Mouse (Mus musculus): ENCODE data around the gene Gm20388.

DNA sequence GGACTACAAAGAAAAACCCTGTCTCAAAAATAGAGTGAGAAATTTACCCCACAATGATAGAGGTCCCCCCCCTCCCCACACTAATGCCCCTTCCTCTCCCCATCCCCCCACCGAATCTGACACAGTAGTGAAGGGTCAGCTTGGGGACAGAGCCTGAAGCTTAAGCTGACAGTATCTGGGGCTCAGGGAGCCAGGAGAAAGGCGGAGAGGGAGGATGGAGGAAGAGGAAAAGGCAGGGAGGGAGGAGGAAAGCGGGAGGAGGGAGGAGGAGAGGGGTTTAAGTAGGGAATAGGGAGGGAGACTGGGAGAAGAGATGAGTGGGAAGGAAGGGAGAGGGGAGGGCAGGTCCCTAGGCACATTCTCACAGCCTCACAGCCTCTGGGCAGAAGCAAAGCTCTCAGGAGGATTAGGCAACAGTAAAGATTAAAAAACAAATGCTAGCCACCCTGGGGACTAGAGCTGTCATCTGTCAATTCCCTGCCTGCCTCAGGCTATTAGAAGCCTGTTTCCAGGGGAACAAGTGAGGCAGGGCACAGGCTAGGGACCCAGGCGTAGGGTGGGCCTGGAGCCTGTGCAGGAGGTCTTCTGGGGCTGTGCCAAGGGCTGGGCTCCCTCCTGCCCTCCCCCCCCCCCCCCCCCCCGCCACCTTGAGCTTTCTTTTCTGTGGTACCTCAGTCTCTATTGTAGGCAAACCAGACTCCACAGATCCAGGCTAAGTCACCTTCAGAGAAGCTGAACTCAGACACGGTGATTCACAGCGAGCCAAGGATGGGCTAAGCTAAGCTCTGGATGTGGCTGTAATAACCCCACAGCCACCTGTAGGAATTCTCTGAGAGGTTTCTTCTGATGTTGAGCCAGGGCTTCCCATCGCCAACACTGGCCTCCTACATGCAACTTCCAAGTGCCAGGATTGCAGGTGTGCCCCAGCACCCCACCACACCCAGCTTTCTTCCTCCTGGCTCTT, 706.3 kb downstream of the Gm20388 start:
- TF ChIP-seq TAL1 (IDR thresholded peaks at IDR 0.05; ENCODE audit: low read length), result no peak
- TF ChIP-seq GATA1 (IDR thresholded peaks at IDR 0.05; ENCODE audit: low read length), result no peak

Data from erythroblast, embryonic 14.5 days (primary cell).